Mouse (Mus musculus) cortical plate, adult 2 months (tissue): ENCODE results near the gene Hivep1.

Experiments
- CTCF ChIP-seq: fragments of 200-500 bp; IDR thresholded peaks from 2 replicates; pipeline ENCODE4 v1.5.1; 2011; ENCODE audit warnings: mild to moderate bottlenecking, control low read depth, low read length; ENCODE audit not compliant: insufficient read depth; ENCODE audit errors: extremely low read depth
- POLR2A ChIP-seq: fragments of 200-500 bp; IDR thresholded peaks from 2 replicates; pipeline ENCODE4 v1.6.1; 2011; ENCODE audit warnings: mild to moderate bottlenecking, low read length, control low read depth; ENCODE audit not compliant: insufficient read depth; ENCODE audit errors: extremely low read depth

DNA sequence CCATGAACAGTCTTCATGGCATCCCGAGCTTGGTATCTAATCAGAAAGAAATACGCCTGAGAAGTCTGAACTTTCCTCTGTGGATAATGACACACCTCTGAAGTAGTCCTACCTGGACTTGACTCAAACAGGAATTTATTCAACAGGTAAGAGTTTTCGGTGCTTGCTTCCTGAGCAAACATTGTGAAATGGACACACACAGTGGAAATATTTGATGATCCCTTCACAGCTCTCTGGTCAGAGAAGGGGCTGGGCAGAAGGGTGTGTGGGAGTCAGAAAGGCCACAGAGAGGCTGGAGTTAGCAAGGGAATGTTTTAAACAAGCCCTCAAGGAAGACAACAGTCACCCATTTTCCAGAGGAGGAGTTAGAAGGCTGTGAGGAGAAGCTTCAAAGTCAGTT, 186.7 kb downstream of the Hivep1 start:
- TF ChIP-seq CTCF (no peak), POLR2A (no peak)
